24 mouse cellular contexts compared by ENCODE assay signal in genomic region chrX:48155489-48155888, GRCm38 (mm10). TPM values are rescaled to one million over a fixed set of nuclear protein-coding genes. Genes with fewer than 3 reads are reported as not detected.
DNase-seq lines count a peak whose midpoint lies in the region; ATAC-seq and TF ChIP-seq lines count a peak whose summit lies in the region.
"Had no signal": no experiment of that assay in that cellular context is flagged by ENCODE, and none has a peak within 500 bp of the region (broad histone marks: within the 10 kb centered on the region; RNA-seq: fewer than 3 reads in every experiment).

No protein-coding gene starts in this region.

- peak; percentile 54; the same call in 1 of the 2 replicates for ATAC-seq in forebrain, embryonic 16.5 days
- ATAC-seq in forebrain, embryonic 12.5 days (ENCODE audit: low FRiP score), result no peak

- DNase-seq in heart, adult 11 months, result peak; percentile 31
- DNase-seq in heart, adult 9 months (ENCODE audit: low spot score in 2 of 2), result no peak
- peak; percentile 47 for DNase-seq in brain, adult 2 months (ENCODE audit: low read depth, low spot score)
- DNase-seq in brain, embryonic 14.5 days (ENCODE audit: low read depth), result peak; percentile 53
- no peak for DNase-seq in kidney, postnatal 25 days
- DNase-seq in layer of hippocampus, adult 2 months (ENCODE audit: low spot score in 2 of 2), result no peak
- DNase-seq: adrenal gland, adult 2 months; adrenal gland, postnatal 10 days; adrenal gland, postnatal 25 days; cerebellum, adult 11 months; cerebellum, adult 18-20 months; cerebellum, adult 8-10 months; cerebellum, adult 9-11 months; cerebellum, postnatal 14 days; cerebellum, postnatal 36 days; embryo, embryonic 11 days had no signal

- no peak for TF ChIP-seq CTCF in brain, embryonic 14.5 days (IDR thresholded peaks at IDR 0.05; ENCODE audit: borderline replicate concordance, extremely low read depth, insufficient read depth, insufficient read length)
- no peak for TF ChIP-seq CTCF in layer of hippocampus, adult 2 months (conservative IDR thresholded peaks at IDR 0.05)

- no peaks in the 10 kb centered on the region for H3K36me3 ChIP-seq in forebrain, embryonic 16.5 days (ENCODE audit: control insufficient read depth, insufficient read depth)
- no peaks in the 10 kb centered on the region for H3K36me3 ChIP-seq in forebrain, embryonic 12.5 days (replicated peaks)
- H3K36me3 ChIP-seq: embryonic facial prominence, embryonic 13.5 days; embryonic facial prominence, embryonic 15.5 days; forebrain, embryonic 10.5 days had no signal

- H3K27ac ChIP-seq in forebrain, embryonic 16.5 days (ENCODE audit: low read length), result no peak overlapping the region
- no peak overlapping the region for H3K27ac ChIP-seq in forebrain, embryonic 12.5 days
- H3K27ac ChIP-seq in layer of hippocampus, adult 2 months, result no peak overlapping the region
- H3K27ac ChIP-seq: embryonic facial prominence, embryonic 13.5 days; embryonic facial prominence, embryonic 15.5 days; forebrain, embryonic 10.5 days had no signal

- no peaks in the 10 kb centered on the region for H3K9me3 ChIP-seq in forebrain, embryonic 16.5 days (ENCODE audit: control insufficient read depth, low read length)
- H3K9me3 ChIP-seq in forebrain, embryonic 12.5 days, result no peaks in the 10 kb centered on the region
- H3K9me3 ChIP-seq: embryonic facial prominence, embryonic 13.5 days; embryonic facial prominence, embryonic 15.5 days; forebrain, embryonic 10.5 days had no signal

- WGBS in forebrain, embryonic 16.5 days, result 82% methylated on average over 6 of the region's 6 CpGs
- WGBS in forebrain, embryonic 12.5 days, result 87% methylated on average over 6 of the region's 6 CpGs

- no peak for TF ChIP-seq POLR2A in brain, embryonic 14.5 days (IDR thresholded peaks at IDR 0.05; ENCODE audit: borderline replicate concordance, extremely low read depth, insufficient read depth, insufficient read length, poor library complexity, severe bottlenecking)

- no peaks in the 10 kb centered on the region for H3K27me3 ChIP-seq in forebrain, embryonic 16.5 days (replicated peaks; ENCODE audit: control insufficient read depth, insufficient read depth, low read length)
- no peaks in the 10 kb centered on the region for H3K27me3 ChIP-seq in forebrain, embryonic 12.5 days
- H3K27me3 ChIP-seq: embryonic facial prominence, embryonic 13.5 days; embryonic facial prominence, embryonic 15.5 days had no signal

- no peak overlapping the region for H3K4me3 ChIP-seq in forebrain, embryonic 16.5 days (replicated peaks; ENCODE audit: low read length)
- H3K4me3 ChIP-seq in forebrain, embryonic 12.5 days (replicated peaks), result no peak overlapping the region
- no peak overlapping the region for H3K4me3 ChIP-seq in layer of hippocampus, adult 2 months
- H3K4me3 ChIP-seq: embryonic facial prominence, embryonic 13.5 days; embryonic facial prominence, embryonic 15.5 days; erythroblast, embryonic 14.5 days; forebrain, embryonic 10.5 days had no signal

- no peaks in the 10 kb centered on the region for H3K4me1 ChIP-seq in forebrain, embryonic 16.5 days (replicated peaks; ENCODE audit: control insufficient read depth, insufficient read depth, low read length)
- peaks cover 3% of the 10 kb centered on the region; the same call in 1 of the 2 replicates for H3K4me1 ChIP-seq in forebrain, embryonic 12.5 days
- H3K4me1 ChIP-seq: embryonic facial prominence, embryonic 13.5 days; embryonic facial prominence, embryonic 15.5 days had no signal

- no peak overlapping the region for H3K4me2 ChIP-seq in forebrain, embryonic 16.5 days (ENCODE audit: low read length)
- H3K4me2 ChIP-seq in forebrain, embryonic 12.5 days, result no peak overlapping the region
- H3K4me2 ChIP-seq: embryonic facial prominence, embryonic 13.5 days; embryonic facial prominence, embryonic 15.5 days had no signal

- H3K9ac ChIP-seq in forebrain, embryonic 16.5 days (replicated peaks; ENCODE audit: low read depth, low read length), result no peak overlapping the region
- no peak overlapping the region for H3K9ac ChIP-seq in forebrain, embryonic 12.5 days
- H3K9ac ChIP-seq: embryonic facial prominence, embryonic 13.5 days; embryonic facial prominence, embryonic 15.5 days had no signal

RNA-seq across cellular contexts. Expression of gene Sash3, which starts 9.3 kb away (rescaled TPM):
- 0.90 and 1.1 TPM in 2 replicates for polyA plus RNA-seq in forebrain, embryonic 16.5 days (2015; fragmentation: Nextera tagmentation; extraction: Ambion mirVana)
- 0.45 and 0.77 TPM in 2 replicates for polyA plus RNA-seq in forebrain, embryonic 12.5 days (2016; fragmentation: Nextera tagmentation; extraction: Ambion mirVana)
- polyA plus RNA-seq in brain, embryonic 14.5 days (2012; rRNA removed), result 0.83 and 1.0 TPM in 2 replicates
- 1 to 10 TPM; 1.5 to 1.8 TPM for total RNA-seq in layer of hippocampus, adult 2 months (2021)
- polyA plus RNA-seq: C2C12 had no signal

RNA-seq across cellular contexts. Expression of gene Xpnpep2, which starts 47.0 kb away (rescaled TPM):
- polyA plus RNA-seq in forebrain, embryonic 16.5 days (2015; fragmentation: Nextera tagmentation; extraction: Ambion mirVana), result 0.75 and 1.0 TPM in 2 replicates
- 0.55 and 1.2 TPM in 2 replicates for polyA plus RNA-seq in forebrain, embryonic 12.5 days (2016; fragmentation: Nextera tagmentation; extraction: Ambion mirVana)
- 0.53 and 0.90 TPM in 2 replicates for polyA plus RNA-seq in brain, embryonic 14.5 days (2012; rRNA removed)
- total RNA-seq in layer of hippocampus, adult 2 months (2021), result under 1 TPM; 0.29 to 0.49 TPM
- total RNA-seq: common myeloid progenitor, adult 5-6 weeks had no signal
- polyA plus RNA-seq: erythroblast, embryonic 14.5 days had no signal

RNA-seq across cellular contexts. Expression of gene Zdhhc9, which starts 53.2 kb away (rescaled TPM):
- 7.8 and 8.9 TPM in 2 replicates for polyA plus RNA-seq in forebrain, embryonic 16.5 days (2015; fragmentation: Nextera tagmentation; extraction: Ambion mirVana)
- 6.6 and 6.9 TPM in 2 replicates for polyA plus RNA-seq in forebrain, embryonic 12.5 days (2016; fragmentation: Nextera tagmentation; extraction: Ambion mirVana)
- 53.6 and 65.2 TPM in 2 replicates for polyA plus RNA-seq in brain, embryonic 14.5 days (2012; rRNA removed)
- 10 to 100 TPM; 41.3 to 41.6 TPM for total RNA-seq in layer of hippocampus, adult 2 months (2021)

Comparison
In these comparisons a context has a peak if more than half of its experiments do, and no peak if none do; other contexts are left out.
1. DNase-seq: peak in heart, adult 11 months (single experiment), brain, adult 2 months (single experiment) and brain, embryonic 14.5 days (single experiment); none in heart, adult 9 months (0 of 2), kidney, postnatal 25 days (0 of 2) and layer of hippocampus, adult 2 months (0 of 2).